Mouse (Mus musculus) lung, embryonic 14.5 days (tissue): ENCODE measurements around the gene Rfc1. TPM values are rescaled to one million over a fixed set of nuclear protein-coding genes. Genes with fewer than 3 reads are reported as not detected.

ENCODE experiments used
- ATAC-seq: fragments of 200-750 bp; cut with Nextera tagmentation; 2 replicates; pipeline ENCODE4 v1.8.0; 2017; ENCODE audit warnings: mild to moderate bottlenecking, moderate TSS enrichment, moderate library complexity; ENCODE audit not compliant: insufficient read depth
- DNase-seq: peaks from one replicate; pipeline ENCODE4 v3.0.0-alpha.2; 2015
- H3K27ac ChIP-seq: fragments of 300-500 bp; sonication (generic); 2 replicates; pipeline ENCODE4 v1.5.1; 2014; ENCODE audit warnings: low read depth, mild to moderate bottlenecking, moderate library complexity
- H3K27me3 ChIP-seq: fragments of 300-500 bp; sonication (generic); 2 replicates; pipeline ENCODE4 v1.6.1; 2014; ENCODE audit warnings: low read length, control low read depth; ENCODE audit not compliant: insufficient read depth
- H3K36me3 ChIP-seq: fragments of 300-500 bp; sonication (generic); 2 replicates; pipeline ENCODE4 v1.6.1; 2014; ENCODE audit warnings: control low read depth; ENCODE audit not compliant: insufficient read depth
- H3K4me1 ChIP-seq: fragments of 300-500 bp; sonication (generic); 2 replicates; pipeline ENCODE4 v1.6.1; 2014; ENCODE audit warnings: antibody characterized with exemption, control low read depth; ENCODE audit not compliant: insufficient read depth
- H3K4me2 ChIP-seq: fragments of 300-500 bp; sonication (generic); 2 replicates; pipeline ENCODE4 v1.6.1; 2014; ENCODE audit warnings: mild to moderate bottlenecking
- H3K4me3 ChIP-seq: fragments of 300-500 bp; sonication (generic); 2 replicates; pipeline ENCODE4 v1.5.1; 2014; ENCODE audit warnings: low read depth, low read length
- H3K9ac ChIP-seq: fragments of 300-500 bp; sonication (generic); 2 replicates; pipeline ENCODE4 v1.6.1; 2014
- H3K9me3 ChIP-seq: fragments of 300-500 bp; sonication (generic); 2 replicates; pipeline ENCODE4 v1.6.1; 2016; ENCODE audit warnings: low read depth, low read length, control low read depth
- CTCF ChIP-seq: IDR thresholded peaks from 2 replicates; pipeline ENCODE4 v1.5.1; 2016; ENCODE audit warnings: antibody characterized with exemption, low read depth
- WGBS: fragments of 180-500 bp; shearing (Covaris S2); extraction: QIAGEN DNeasy Blood & Tissue Kit; methylation state at CpG from one replicate; pipeline ENCODE4 v1.1.7; 2014; 5-methylcytosine and 5-hydroxymethylcytosine counted together
- polyA plus RNA-seq: library from polyadenylated mRNA; unstranded; fragments of >200 nt; fragmentation: Nextera tagmentation; extraction: Ambion mirVana; gene quantifications from 2 replicates; pipeline ENCODE4 v1.2.1, GENCODE M21; 2014

Gene Rfc1
- polyA plus RNA-seq, 1 experiment from 2014 or later: 99.9 TPM

- Histone ChIP-seq H3K27me3 (no peaks in the 10 kb centered on the region), H3K9me3 (no peaks in the 10 kb centered on the region), H3K4me2 (peak overlapping the region; percentile 8; the same call in 1 of the 2 replicates), H3K27ac (peak overlapping the region; percentile 60; the same call in 1 of the 2 replicates), H3K36me3 (peaks cover 8% of the 10 kb centered on the region; the same call in 1 of the 2 replicates), H3K4me3 (no peak overlapping the region), H3K4me1 (no peaks in the 10 kb centered on the region), H3K9ac (no peak overlapping the region)
- no peak for TF ChIP-seq CTCF
- ATAC-seq (peak; percentile 59; the same call in 1 of the 2 replicates), DNase-seq (peak; percentile 39)
- 59% methylated on average over 7 of the region's 7 CpGs for WGBS
Observed at GRCm38 (mm10) chr5:65250185-65250855, 85.2 kb downstream of the Rfc1 start.

- DNase-seq (peak; percentile 12), ATAC-seq (no peak)
- H3K27ac ChIP-seq: no peak overlapping the region
- no peaks in the 10 kb centered on the region for H3K27me3 ChIP-seq
- H3K9me3 ChIP-seq: no peaks in the 10 kb centered on the region
- no peaks in the 10 kb centered on the region for H3K4me1 ChIP-seq
- no peak overlapping the region for H3K9ac ChIP-seq
- 85% methylated on average over 3 of the region's 3 CpGs for WGBS
- no peak overlapping the region for H3K4me2 ChIP-seq
- H3K36me3 ChIP-seq: no peaks in the 10 kb centered on the region
- TF ChIP-seq CTCF: no peak
- H3K4me3 ChIP-seq: no peak overlapping the region
Observed at GRCm38 (mm10) chr5:65247296-65247695, 88.2 kb downstream of the Rfc1 start.

GRCm38 (mm10) chr5:65242740-65243139, 92.7 kb downstream of the Rfc1 start:
- ATAC-seq (no peak), DNase-seq (peak; percentile 78)
- Histone ChIP-seq H3K27me3 (no peaks in the 10 kb centered on the region), H3K4me3 (no peak overlapping the region), H3K4me1 (no peaks in the 10 kb centered on the region), H3K4me2 (no peak overlapping the region), H3K9ac (no peak overlapping the region), H3K36me3 (no peaks in the 10 kb centered on the region), H3K9me3 (no peaks in the 10 kb centered on the region), H3K27ac (no peak overlapping the region)
- TF ChIP-seq CTCF: peak; percentile 64
- WGBS: 34% methylated on average over 5 of the region's 5 CpGs

GRCm38 (mm10) chr5:65231289-65232003, 104.0 kb downstream of the Rfc1 start:
- ATAC-seq (no peak), DNase-seq (no peak)
- no peak for TF ChIP-seq CTCF
- no peak overlapping the region for H3K4me3 ChIP-seq
- no peak overlapping the region for H3K27ac ChIP-seq
- 70% methylated on average over 12 of the region's 12 CpGs for WGBS
- peaks cover 12% of the 10 kb centered on the region; the same call in 1 of the 2 replicates for H3K36me3 ChIP-seq
- no peak overlapping the region for H3K9ac ChIP-seq
- no peaks in the 10 kb centered on the region for H3K27me3 ChIP-seq
- H3K9me3 ChIP-seq: no peaks in the 10 kb centered on the region
- H3K4me1 ChIP-seq: no peaks in the 10 kb centered on the region
- no peak overlapping the region for H3K4me2 ChIP-seq

- Histone ChIP-seq H3K4me1 (no peaks in the 10 kb centered on the region), H3K4me3 (no peak overlapping the region), H3K9ac (no peak overlapping the region), H3K9me3 (no peaks in the 10 kb centered on the region), H3K27ac (no peak overlapping the region), H3K27me3 (no peaks in the 10 kb centered on the region), H3K36me3 (peaks cover 10% of the 10 kb centered on the region; the same call in 1 of the 2 replicates), H3K4me2 (no peak overlapping the region)
- DNase-seq (no peak), ATAC-seq (no peak)
- no peak for TF ChIP-seq CTCF
- WGBS: 83% methylated on average over 5 of the region's 5 CpGs
Observed at GRCm38 (mm10) chr5:65224056-65224455, 111.4 kb downstream of the Rfc1 start.

- TF ChIP-seq CTCF: no peak
- peak; percentile 69; the same call in 1 of the 2 replicates for ATAC-seq
- DNase-seq: peak; percentile 61
- no peak overlapping the region for H3K9ac ChIP-seq
- WGBS: 67% methylated on average over 7 of the region's 7 CpGs
- no peaks in the 10 kb centered on the region for H3K27me3 ChIP-seq
- no peak overlapping the region for H3K4me2 ChIP-seq
- H3K9me3 ChIP-seq: no peaks in the 10 kb centered on the region
- no peak overlapping the region for H3K27ac ChIP-seq
- no peak overlapping the region for H3K4me3 ChIP-seq
- H3K4me1 ChIP-seq: no peaks in the 10 kb centered on the region
- 0 out of 2 replicates have a peak, but pooled peaks cover 7% of the 10 kb centered on the region for H3K36me3 ChIP-seq
Observed at GRCm38 (mm10) chr5:65221037-65221436, 114.4 kb downstream of the Rfc1 start.
